Mouse (Mus musculus): ENCODE measurements at regions not wholly inside any gene's neighbourhood (a gene's known extent, or its start where the extent isn't known, plus 50 kb on each side); places are given as distances from the start of the nearest gene placed in this dataset.

DNA sequence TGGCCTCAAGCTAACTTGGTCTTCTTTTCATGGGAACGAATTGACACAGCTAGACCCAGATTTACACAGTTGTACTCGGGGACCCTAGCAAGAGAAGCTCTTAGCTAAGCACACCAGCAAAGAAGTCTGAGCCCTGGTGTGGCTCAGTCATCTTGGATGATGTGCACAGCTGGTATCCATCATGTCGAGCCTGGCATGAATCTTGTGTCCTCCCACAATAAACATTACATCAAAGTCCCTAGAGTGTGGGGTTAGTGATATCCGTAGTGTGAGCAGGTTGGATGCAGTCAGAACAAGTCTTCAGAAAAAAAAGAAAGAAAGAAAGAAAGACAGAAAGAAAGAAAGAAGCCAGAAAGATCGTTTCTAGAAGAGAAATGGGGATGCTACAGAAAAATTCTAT is 52.1 kb upstream of the Hmcn1 start:
- DNase-seq (ENCODE audit: low spot score in 2 of 2), result no peak
- no peak for TF ChIP-seq CTCF (conservative IDR thresholded peaks at IDR 0.05)
- Histone ChIP-seq H3K27ac (peak overlapping the region; percentile 37; the same call in 1 of the 2 replicates), H3K4me3 (no peak overlapping the region)

GRCm38 (mm10) chr1:151046626-151047025 is 53.4 kb upstream of the Hmcn1 start:
- DNase-seq (ENCODE audit: low spot score in 2 of 2), result no peak
- no peak overlapping the region for H3K4me3 ChIP-seq
- TF ChIP-seq CTCF (conservative IDR thresholded peaks at IDR 0.05), result no peak
- H3K27ac ChIP-seq, result peak overlapping the region; percentile 33; the same call in 1 of the 2 replicates

- no peak for DNase-seq (ENCODE audit: low spot score in 2 of 2)
- TF ChIP-seq CTCF (conservative IDR thresholded peaks at IDR 0.05), result no peak
- Histone ChIP-seq H3K27ac (no peak overlapping the region), H3K4me3 (no peak overlapping the region)
These were observed 56.7 kb upstream of the Hmcn1 start for GRCm38 (mm10) chr1:151049726-151050506.

GRCm38 (mm10) chr1:151050507-151050816 is 57.2 kb upstream of the Hmcn1 start:
- Histone ChIP-seq H3K4me3 (no peak overlapping the region), H3K27ac (no peak overlapping the region)
- no peak for TF ChIP-seq CTCF (conservative IDR thresholded peaks at IDR 0.05)
- no peak for DNase-seq (ENCODE audit: low spot score in 2 of 2)

- H3K27ac ChIP-seq, result no peak overlapping the region
- no peak for TF ChIP-seq CTCF (conservative IDR thresholded peaks at IDR 0.05)
- no peak for DNase-seq (ENCODE audit: low spot score in 2 of 2)
- no peak overlapping the region for H3K4me3 ChIP-seq
These were observed 60.0 kb upstream of the Hmcn1 start for GRCm38 (mm10) chr1:151053268-151053667.

DNA sequence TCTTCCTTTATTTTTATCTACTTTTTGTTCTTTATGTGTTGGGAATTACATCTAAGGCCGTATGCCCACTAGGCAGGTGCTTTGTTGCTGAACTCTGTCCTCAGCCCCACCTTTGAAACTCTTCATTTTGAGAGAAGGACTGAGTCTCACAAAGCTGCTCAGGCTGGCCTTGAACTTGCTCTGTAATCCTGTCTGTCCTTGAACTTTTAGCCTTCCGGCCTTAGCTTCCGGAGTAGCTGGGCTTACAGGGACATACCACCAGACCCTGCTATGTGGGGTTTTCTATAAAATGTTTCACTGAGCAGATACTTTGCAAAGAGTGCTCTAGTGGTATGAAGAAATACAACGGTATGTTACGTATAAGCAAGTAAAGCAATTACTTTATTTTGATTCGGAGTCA is 62.2 kb upstream of the Hmcn1 start:
- Histone ChIP-seq H3K4me3 (no peak overlapping the region), H3K27ac (no peak overlapping the region)
- TF ChIP-seq CTCF (conservative IDR thresholded peaks at IDR 0.05), result no peak
- no peak for DNase-seq (ENCODE audit: low spot score in 2 of 2)

GRCm38 (mm10) chr1:151059546-151060136 is 66.4 kb upstream of the Hmcn1 start:
- no peak for DNase-seq (ENCODE audit: low spot score in 2 of 2)
- Histone ChIP-seq H3K4me3 (no peak overlapping the region), H3K27ac (no peak overlapping the region)
- TF ChIP-seq CTCF (conservative IDR thresholded peaks at IDR 0.05), result no peak

DNA sequence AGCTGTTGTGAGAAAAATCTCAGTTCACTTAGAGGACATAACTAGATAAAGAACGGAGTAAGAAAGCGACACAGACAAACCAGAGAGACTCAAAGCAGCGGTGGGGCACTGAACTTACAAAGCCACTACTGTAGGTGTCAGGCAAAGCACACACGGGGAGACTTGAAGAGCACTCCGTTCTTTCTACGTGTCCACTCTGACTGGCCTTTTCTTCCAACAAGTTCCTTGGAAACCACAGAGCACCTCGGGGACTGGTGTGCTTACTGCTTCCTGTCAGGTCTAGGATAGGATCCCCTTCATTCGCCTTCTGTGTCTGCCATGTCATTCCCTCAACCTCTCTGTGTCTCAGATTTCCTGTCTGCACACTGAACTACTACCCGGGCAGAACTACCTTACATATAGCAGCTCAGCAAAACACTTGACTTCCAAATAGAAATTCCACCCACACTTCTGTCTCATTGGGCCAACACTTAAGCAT is 71.9 kb upstream of the Hmcn1 start:
- no peak overlapping the region for H3K27ac ChIP-seq
- TF ChIP-seq CTCF (conservative IDR thresholded peaks at IDR 0.05), result peak; percentile 36
- no peak overlapping the region for H3K4me3 ChIP-seq
- DNase-seq (ENCODE audit: low spot score in 2 of 2), result no peak

GRCm38 (mm10) chr1:151066379-151067128 is 73.3 kb upstream of the Hmcn1 start:
- no peak for DNase-seq (ENCODE audit: low spot score in 2 of 2)

GRCm38 (mm10) chr1:151074508-151075314 is 81.5 kb upstream of the Hmcn1 start:
- no peak for TF ChIP-seq CTCF (conservative IDR thresholded peaks at IDR 0.05)
- H3K27ac ChIP-seq, result no peak overlapping the region
- H3K4me3 ChIP-seq, result no peak overlapping the region
- DNase-seq (ENCODE audit: low spot score in 2 of 2), result no peak

More at GRCm38 (mm10) chr1:151066379-151067128, 73.3 kb upstream of the Hmcn1 start:
- peak; percentile 58 for TF ChIP-seq CTCF (conservative IDR thresholded peaks at IDR 0.05)
- H3K4me3 ChIP-seq, result no peak overlapping the region
- H3K27ac ChIP-seq, result no peak overlapping the region

GRCm38 (mm10) chr1:151075541-151075940 is 82.3 kb upstream of the Hmcn1 start:
- Histone ChIP-seq H3K4me3 (no peak overlapping the region), H3K27ac (no peak overlapping the region)
- DNase-seq (ENCODE audit: low spot score in 2 of 2), result no peak
- TF ChIP-seq CTCF (conservative IDR thresholded peaks at IDR 0.05), result no peak

GRCm38 (mm10) chr1:151078909-151079522 is 85.8 kb upstream of the Hmcn1 start:
- H3K4me3 ChIP-seq, result peak overlapping the region; percentile 29; the same call in 1 of the 2 replicates
- peak; percentile 97 for TF ChIP-seq CTCF (conservative IDR thresholded peaks at IDR 0.05)
- H3K27ac ChIP-seq, result no peak overlapping the region
- peak; percentile 56 to 83 for DNase-seq (ENCODE audit: low spot score in 2 of 2)

Data from layer of hippocampus, adult 2 months (tissue).